Mouse (Mus musculus) bone marrow macrophage, adult 2 months (primary cell): ENCODE results near the gene Ust.

ENCODE experiments used
- CTCF ChIP-seq: IDR thresholded peaks from 2 replicates; pipeline ENCODE4 v1.5.1; 2012; ENCODE audit warnings: low read depth, mild to moderate bottlenecking, low read length, moderate library complexity
- POLR2A ChIP-seq: IDR thresholded peaks from 2 replicates; pipeline ENCODE4 v1.6.1; 2012; ENCODE audit warnings: mild to moderate bottlenecking, low read depth, low read length, borderline replicate concordance

- TF ChIP-seq POLR2A (no peak), CTCF (no peak)
These were observed 71.7 kb downstream of the Ust start for GRCm38 (mm10) chr10:8446972-8447371.
